Mouse (Mus musculus) common myeloid progenitor, adult 5-6 weeks (primary cell): ENCODE data around the gene Arrb1. TPM values are rescaled to one million over a fixed set of nuclear protein-coding genes. Genes with fewer than 3 reads are reported as not detected.

ENCODE experiments used
- ATAC-seq: replicated peaks from 2 replicates; pipeline ENCODE4 v1.8.0; 2016; ENCODE audit warnings: low read depth, mild to moderate bottlenecking, moderate TSS enrichment, inconsistent platforms; ENCODE audit not compliant: poor library complexity, severe bottlenecking
- total RNA-seq: library from RNA; stranded (forward); fragments of 200-1000, 187-1606 nt; gene quantifications from 2 replicates; pipeline ENCODE4 v1.2.3, GENCODE M21; 2017

The Arrb1 gene
- total RNA-seq, 1 experiment from 2014 or later: 48.7 TPM

- ATAC-seq: no peak
Measured at GRCm38 (mm10) chr7:99618264-99618663, 83.0 kb downstream of the Arrb1 start.

GRCm38 (mm10) chr7:99618860-99619259 lies 83.6 kb downstream of the Arrb1 start:
- ATAC-seq: 0 out of 2 replicates have a peak, but pooled peaks have one; percentile 39

GRCm38 (mm10) chr7:99625722-99626375 lies 90.6 kb downstream of the Arrb1 start:
- ATAC-seq: peak; percentile 88

GRCm38 (mm10) chr7:99626376-99627270 lies 91.4 kb downstream of the Arrb1 start, which contains the start of gene Tpbgl:
Gene Tpbgl, minus strand, starts transcription at chr7:99627103.
- peak; percentile 24; the same call in 1 of the 2 replicates for ATAC-seq

GRCm38 (mm10) chr7:99627366-99627765 lies 92.1 kb downstream of the Arrb1 start:
- ATAC-seq: no peak

- 0 out of 2 replicates have a peak, but pooled peaks have one; percentile 42 for ATAC-seq
Measured at GRCm38 (mm10) chr7:99632286-99632685, 97.0 kb downstream of the Arrb1 start.

GRCm38 (mm10) chr7:99633966-99634665 lies 98.8 kb downstream of the Arrb1 start:
- no peak for ATAC-seq

- no peak for ATAC-seq
Measured at GRCm38 (mm10) chr7:99641245-99641644, 106.0 kb downstream of the Arrb1 start.

GRCm38 (mm10) chr7:99642078-99642477 lies 106.8 kb downstream of the Arrb1 start:
- ATAC-seq: no peak

GRCm38 (mm10) chr7:99644701-99645100 lies 109.4 kb downstream of the Arrb1 start:
- ATAC-seq: no peak

GRCm38 (mm10) chr7:99648623-99649022 lies 113.4 kb downstream of the Arrb1 start:
- peak; percentile 66; the same call in 1 of the 2 replicates for ATAC-seq

GRCm38 (mm10) chr7:99649585-99649984 lies 114.3 kb downstream of the Arrb1 start:
- no peak for ATAC-seq

- no peak for ATAC-seq
Measured at GRCm38 (mm10) chr7:99654244-99654643, 119.0 kb downstream of the Arrb1 start.

Other genes starting within 250 kb of the Arrb1 start
- gene Serpinh1, start 182.2 kb upstream of the Arrb1 start, total RNA-seq: 0.14 TPM in 1 of 2 replicates, not detected in the other
- gene Gdpd5, start 154.1 kb upstream of the Arrb1 start, total RNA-seq: not detected in 2 replicates
- not detected in 2 replicates for gene Klhl35, start 69.5 kb upstream of the Arrb1 start, total RNA-seq
- gene Rps3, start 51.7 kb upstream of the Arrb1 start, total RNA-seq: 1,801 and 2,134 TPM in 2 replicates
- gene Tpbgl, start 91.6 kb downstream of the Arrb1 start, total RNA-seq: 0.34 TPM in 1 of 2 replicates, not detected in the other
- gene Slco2b1, start 175.9 kb downstream of the Arrb1 start, total RNA-seq: 0.09 and 0.53 TPM in 2 replicates
- gene Olfr520, start 194.8 kb downstream of the Arrb1 start, total RNA-seq: not detected in 2 replicates
- not detected in 2 replicates for gene Olfr521, start 228.0 kb downstream of the Arrb1 start, total RNA-seq